Mouse (Mus musculus) spleen, postnatal 14 days (tissue): ENCODE results near the gene Tsen34.
"Not testable (repeated sequence)": the region's sequence is repeated elsewhere in the genome, so short reads cannot be mapped to it uniquely, and the experiment has no call there.

Experiments
- DNase-seq, 2 experiments: peaks; one replicate each; pipeline ENCODE4 v3.0.0; 2021 to 2022; ENCODE audit warnings: low spot score in 2 of 2

Gene Tsen34

GRCm38 (mm10) chr7:3685400-3686187 lies 7.1 kb upstream of the Tsen34 start:
- no peak for DNase-seq

GRCm38 (mm10) chr7:3691919-3692318 lies 744 bp upstream of the Tsen34 start:
- no peak for DNase-seq

- DNase-seq: peak; percentile 93
These were observed 535 bp downstream of the Tsen34 start, which contains the start of gene Mboat7 for GRCm38 (mm10) chr7:3692987-3693808. Mboat7 (minus strand) TSS chr7:3693523.

GRCm38 (mm10) chr7:3693809-3694075 lies 1.1 kb downstream of the Tsen34 start:
- DNase-seq: no peak

GRCm38 (mm10) chr7:3694076-3694948 lies 1.6 kb downstream of the Tsen34 start:
- DNase-seq: peak in 1 of 2 experiments; percentile 33

- DNase-seq: not testable (repeated sequence)
These were observed 2.3 kb downstream of the Tsen34 start for GRCm38 (mm10) chr7:3694949-3695305.

- DNase-seq: no peak
These were observed 5.8 kb downstream of the Tsen34 start for GRCm38 (mm10) chr7:3698471-3698870.

- DNase-seq: no peak
These were observed 10.7 kb downstream of the Tsen34 start for GRCm38 (mm10) chr7:3703148-3703878.

GRCm38 (mm10) chr7:3703879-3704441 lies 11.3 kb downstream of the Tsen34 start, which contains the start of gene Rps9:
Rps9 (plus strand) TSS chr7:3703993.
- DNase-seq: peak; percentile 92 to 95

- no peak for DNase-seq
These were observed 11.8 kb downstream of the Tsen34 start for GRCm38 (mm10) chr7:3704475-3704874.

- DNase-seq: not testable (repeated sequence)
These were observed 12.8 kb downstream of the Tsen34 start for GRCm38 (mm10) chr7:3705461-3705860.

GRCm38 (mm10) chr7:3705911-3706310 lies 13.2 kb downstream of the Tsen34 start:
- DNase-seq: no peak

GRCm38 (mm10) chr7:3706343-3706934 lies 13.8 kb downstream of the Tsen34 start:
- DNase-seq: no peak

- DNase-seq: no peak
These were observed 14.4 kb downstream of the Tsen34 start for GRCm38 (mm10) chr7:3707027-3707426.

- DNase-seq: no peak
These were observed 15.1 kb downstream of the Tsen34 start for GRCm38 (mm10) chr7:3707568-3708413.

- DNase-seq: not testable (repeated sequence)
These were observed 15.9 kb downstream of the Tsen34 start for GRCm38 (mm10) chr7:3708447-3708980.

- no peak for DNase-seq
These were observed 16.3 kb downstream of the Tsen34 start for GRCm38 (mm10) chr7:3709000-3709399.

GRCm38 (mm10) chr7:3712264-3712942 lies 19.7 kb downstream of the Tsen34 start:
- no peak for DNase-seq

GRCm38 (mm10) chr7:3715249-3715648 lies 22.6 kb downstream of the Tsen34 start:
- no peak for DNase-seq
